In the genomic region with DNA sequence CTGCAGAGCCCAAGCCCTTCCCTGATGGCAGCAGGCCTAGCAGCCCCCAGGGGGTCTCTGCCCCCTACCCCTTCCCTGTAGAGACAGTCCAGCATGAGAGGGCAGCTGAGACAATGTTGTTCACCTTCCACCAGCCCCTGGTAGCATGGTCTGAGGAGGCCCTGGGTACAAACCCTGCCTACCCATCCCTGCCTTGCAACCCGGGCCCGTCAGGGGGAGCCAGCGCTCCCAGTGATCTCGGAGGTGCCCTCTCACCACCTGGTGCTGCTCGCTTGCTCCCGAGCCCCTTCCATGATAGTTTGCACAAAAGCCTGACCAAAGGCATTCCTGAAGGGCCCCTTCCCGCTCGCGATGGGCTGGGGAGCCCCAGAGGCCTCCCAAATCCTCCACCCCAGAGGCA, we compare ENCODE assay signal across 26 mouse cellular contexts. TPM values are rescaled to one million over a fixed set of nuclear protein-coding genes. Genes with fewer than 3 reads are reported as not detected.
DNase-seq lines count a peak whose midpoint lies in the region; ATAC-seq and TF ChIP-seq lines count a peak whose summit lies in the region.
"Had no signal": no experiment of that assay in that cellular context is flagged by ENCODE, and none has a peak within 500 bp of the region (broad histone marks: within the 10 kb centered on the region; RNA-seq: fewer than 3 reads in every experiment).

No protein-coding gene starts in this region.

- no peak for TF ChIP-seq POLR2A in brain, embryonic 14.5 days (IDR thresholded peaks at IDR 0.05; ENCODE audit: borderline replicate concordance, extremely low read depth, insufficient read depth, insufficient read length, poor library complexity, severe bottlenecking)
- TF ChIP-seq POLR2A in kidney, adult 2 months (IDR thresholded peaks at IDR 0.05; ENCODE audit: low read depth, low read length), result no peak

- no peak overlapping the region for H3K27ac ChIP-seq in forebrain, embryonic 13.5 days
- H3K27ac ChIP-seq in forebrain, embryonic 11.5 days (ENCODE audit: low read depth, low read length), result no peak overlapping the region
- 0 out of 2 replicates have a peak overlapping the region, but pooled peaks have one; percentile 28 for H3K27ac ChIP-seq in midbrain, embryonic 10.5 days (replicated peaks)
- H3K27ac ChIP-seq in midbrain, embryonic 16.5 days (ENCODE audit: low read length), result no peak overlapping the region
- H3K27ac ChIP-seq in kidney, adult 2 months (ENCODE audit: insufficient read depth, low read depth, low read length), result no peak overlapping the region
- H3K27ac ChIP-seq: embryonic facial prominence, embryonic 13.5 days; gastrocnemius, adult 2 months; heart, adult 2 months; heart, embryonic 10.5 days; heart, embryonic 13.5 days; hindbrain, embryonic 14.5 days; hindbrain, postnatal 0 days had no signal

- no peaks in the 10 kb centered on the region for H3K9me3 ChIP-seq in forebrain, embryonic 13.5 days (replicated peaks)
- H3K9me3 ChIP-seq in forebrain, embryonic 11.5 days (ENCODE audit: control insufficient read depth, low read length), result no peaks in the 10 kb centered on the region
- no peaks in the 10 kb centered on the region for H3K9me3 ChIP-seq in midbrain, embryonic 10.5 days (replicated peaks)
- H3K9me3 ChIP-seq in midbrain, embryonic 16.5 days (replicated peaks; ENCODE audit: control insufficient read depth, low read length, poor library complexity, severe bottlenecking), result no peaks in the 10 kb centered on the region
- H3K9me3 ChIP-seq: embryonic facial prominence, embryonic 13.5 days; heart, embryonic 10.5 days; heart, embryonic 13.5 days had no signal

- H3K9ac ChIP-seq in forebrain, embryonic 13.5 days, result peak overlapping the region; percentile 18; the same call in 1 of the 2 replicates
- H3K9ac ChIP-seq in forebrain, embryonic 11.5 days (ENCODE audit: low read length), result no peak overlapping the region
- no peak overlapping the region for H3K9ac ChIP-seq in midbrain, embryonic 16.5 days (ENCODE audit: low read depth, low read length)
- H3K9ac ChIP-seq: embryonic facial prominence, embryonic 13.5 days; forebrain, postnatal 0 days; hindbrain, embryonic 14.5 days had no signal

- no peaks in the 10 kb centered on the region for H3K36me3 ChIP-seq in forebrain, embryonic 13.5 days (ENCODE audit: poor library complexity, severe bottlenecking)
- no peaks in the 10 kb centered on the region for H3K36me3 ChIP-seq in forebrain, embryonic 11.5 days (ENCODE audit: control insufficient read depth, insufficient read depth, low read length)
- H3K36me3 ChIP-seq in midbrain, embryonic 10.5 days, result no peaks in the 10 kb centered on the region
- no peaks in the 10 kb centered on the region for H3K36me3 ChIP-seq in midbrain, embryonic 16.5 days (ENCODE audit: control insufficient read depth, insufficient read depth, low read length)
- no peaks in the 10 kb centered on the region for H3K36me3 ChIP-seq in kidney, adult 2 months (ENCODE audit: control insufficient read depth, insufficient read depth, low read length)
- H3K36me3 ChIP-seq: embryonic facial prominence, embryonic 13.5 days; heart, embryonic 10.5 days; heart, embryonic 13.5 days had no signal

- no peak overlapping the region for H3K4me2 ChIP-seq in forebrain, embryonic 13.5 days
- H3K4me2 ChIP-seq in forebrain, embryonic 11.5 days (ENCODE audit: low read depth, low read length, severe bottlenecking), result no peak overlapping the region
- no peak overlapping the region for H3K4me2 ChIP-seq in midbrain, embryonic 16.5 days (ENCODE audit: low read length)
- H3K4me2 ChIP-seq: embryonic facial prominence, embryonic 13.5 days; heart, embryonic 13.5 days; hindbrain, embryonic 14.5 days had no signal

- no peak for ATAC-seq in forebrain, embryonic 13.5 days
- ATAC-seq in forebrain, embryonic 11.5 days (replicated peaks; ENCODE audit: low FRiP score), result no peak
- ATAC-seq in midbrain, embryonic 16.5 days, result no peak
- ATAC-seq: CD4-positive, CD25-positive, alpha-beta regulatory T cell, adult 4 months; forebrain, embryonic 14.5 days; forebrain, postnatal 0 days; hindbrain, postnatal 0 days; inflammation-experienced regulatory T-cells, adult 6 months; intestine, embryonic 16.5 days had no signal

- 0 out of 2 replicates have a peak, but pooled peaks cover 7% of the 10 kb centered on the region for H3K27me3 ChIP-seq in forebrain, embryonic 13.5 days
- H3K27me3 ChIP-seq in forebrain, embryonic 11.5 days (ENCODE audit: control insufficient read depth, insufficient read depth, low read length), result no peaks in the 10 kb centered on the region
- H3K27me3 ChIP-seq in midbrain, embryonic 10.5 days (ENCODE audit: low read depth, poor library complexity, severe bottlenecking), result peaks cover 33% of the 10 kb centered on the region
- no peaks in the 10 kb centered on the region; the same call in 1 of the 2 replicates for H3K27me3 ChIP-seq in midbrain, embryonic 16.5 days (ENCODE audit: control insufficient read depth, insufficient read depth, low read depth, low read length)
- no peaks in the 10 kb centered on the region for H3K27me3 ChIP-seq in kidney, adult 2 months (replicated peaks; ENCODE audit: control insufficient read depth, insufficient read depth, low read length)

- 47% methylated on average over 9 of the region's 9 CpGs for WGBS in forebrain, embryonic 13.5 days
- WGBS in forebrain, embryonic 11.5 days, result 47% methylated on average over 9 of the region's 9 CpGs
- 50% methylated on average over 9 of the region's 9 CpGs for WGBS in midbrain, embryonic 10.5 days
- WGBS in midbrain, embryonic 16.5 days, result 55% methylated on average over 9 of the region's 9 CpGs
- WGBS in kidney, adult 2 months, result 83% methylated on average over 9 of the region's 9 CpGs

- no peak overlapping the region for H3K4me3 ChIP-seq in forebrain, embryonic 13.5 days
- no peak overlapping the region for H3K4me3 ChIP-seq in forebrain, embryonic 11.5 days (ENCODE audit: low read depth, low read length)
- H3K4me3 ChIP-seq in midbrain, embryonic 10.5 days, result no peak overlapping the region
- H3K4me3 ChIP-seq in midbrain, embryonic 16.5 days (ENCODE audit: low read depth, low read length), result no peak overlapping the region
- no peak overlapping the region for H3K4me3 ChIP-seq in kidney, adult 2 months (ENCODE audit: insufficient read depth, low read depth, low read length)
- H3K4me3 ChIP-seq: embryonic facial prominence, embryonic 13.5 days; erythroblast, embryonic 14.5 days; gastrocnemius, adult 2 months; heart, adult 2 months; heart, embryonic 10.5 days; heart, embryonic 13.5 days had no signal

- peak; percentile 7; the same call in 1 of the 2 replicates for TF ChIP-seq CTCF in brain, embryonic 14.5 days (IDR thresholded peaks at IDR 0.05; ENCODE audit: borderline replicate concordance, extremely low read depth, insufficient read depth, insufficient read length)
- no peak for TF ChIP-seq CTCF in kidney, adult 2 months (conservative IDR thresholded peaks at IDR 0.05; ENCODE audit: insufficient read depth, insufficient read length, low read depth, low read length)

- DNase-seq in forebrain, embryonic 11.5 days (ENCODE audit: low spot score), result no peak
- no peak for DNase-seq in midbrain, embryonic 10.5 days (ENCODE audit: low spot score)
- DNase-seq in A20 (ENCODE audit: low read depth, low spot score), result peak; percentile 13
- DNase-seq in brain, embryonic 14.5 days (ENCODE audit: low read depth), result no peak
- no peak for DNase-seq in kidney, adult 2 months
- DNase-seq in T-cell, adult 2 months (ENCODE audit: low spot score), result no peak
- DNase-seq: adrenal gland, postnatal 10 days; cerebellum, adult 18-20 months; forebrain, postnatal 0 days; gastrocnemius, adult 2 months; gastrocnemius, postnatal 25 days; heart, adult 2 months; heart, postnatal 14 days; heart, postnatal 4 days had no signal

- H3K4me1 ChIP-seq in forebrain, embryonic 13.5 days, result no peaks in the 10 kb centered on the region
- H3K4me1 ChIP-seq in forebrain, embryonic 11.5 days (replicated peaks; ENCODE audit: control insufficient read depth, insufficient read depth, low read length), result no peaks in the 10 kb centered on the region
- H3K4me1 ChIP-seq in midbrain, embryonic 10.5 days, result peaks cover 27% of the 10 kb centered on the region
- no peaks in the 10 kb centered on the region; the same call in 1 of the 2 replicates for H3K4me1 ChIP-seq in midbrain, embryonic 16.5 days (ENCODE audit: control insufficient read depth, insufficient read depth, low read length)
- H3K4me1 ChIP-seq in kidney, adult 2 months (ENCODE audit: control insufficient read depth, insufficient read depth, low read length), result no peaks in the 10 kb centered on the region

RNA-seq across cellular contexts. Expression of a gene that starts 21.2 kb away (rescaled TPM):
- polyA plus RNA-seq in forebrain, embryonic 13.5 days (2015; fragmentation: Nextera tagmentation; extraction: Ambion mirVana), result 0.48 and 0.49 TPM in 2 replicates
- 1.4 and 2.1 TPM in 2 replicates for polyA plus RNA-seq in forebrain, embryonic 11.5 days (2014; fragmentation: Nextera tagmentation; extraction: Ambion mirVana)
- polyA plus RNA-seq in midbrain, embryonic 10.5 days (2016; fragmentation: Nextera tagmentation; extraction: Ambion mirVana), result 1.3 and 1.5 TPM in 2 replicates
- polyA plus RNA-seq in midbrain, embryonic 16.5 days (2015; fragmentation: Nextera tagmentation; extraction: Ambion mirVana), result 0.77 and 1.2 TPM in 2 replicates
- 8.1 and 16.9 TPM in 2 replicates for polyA plus RNA-seq in brain, embryonic 14.5 days (2012; rRNA removed)
- 9.7 and 11.8 TPM in 2 replicates for polyA plus RNA-seq in kidney, adult 2 months (2012; rRNA removed)
